Mouse (Mus musculus) MEL (cell line): ENCODE data around the gene Mpc1. TPM values are rescaled to one million over a fixed set of nuclear protein-coding genes. Genes with fewer than 3 reads are reported as not detected.
"Not testable (repeated sequence)": the region's sequence is repeated elsewhere in the genome, so short reads cannot be mapped to it uniquely, and the experiment has no call there.

ENCODE experiments used
- DNase-seq: peaks from one replicate; pipeline ENCODE4 v3.0.0; 2011; ENCODE audit warnings: low read depth, low spot score
- H3K27ac ChIP-seq: 2 replicates; pipeline ENCODE4 v1.5.1; 2012; ENCODE audit warnings: low read depth, mild to moderate bottlenecking, control low read depth, low read length, moderate library complexity; ENCODE audit not compliant: control insufficient read depth
- H3K27me3 ChIP-seq, 2 experiments: fragments of 150-350 bp in 1 of 2; sonication (generic) in 1 of 2; 2 replicates each; pipeline ENCODE4 v1.6.1; 2012; ENCODE audit warnings: low read length in 2 of 2, mild to moderate bottlenecking in 2 of 2, improper control_type of control experiment in 1 of 2, moderate library complexity in 1 of 2; ENCODE audit not compliant: insufficient read depth in 2 of 2, control insufficient read depth in 1 of 2
- H3K36me3 ChIP-seq, 2 experiments: 2 replicates each; pipeline ENCODE4 v1.6.1; 2012 to 2014; ENCODE audit warnings: low read length in 2 of 2, improper control_type of control experiment in 1 of 2, inconsistent platforms in 1 of 2, mild to moderate bottlenecking in 1 of 2; ENCODE audit not compliant: insufficient read depth in 2 of 2, control insufficient read depth in 1 of 2
- H3K4me1 ChIP-seq, 2 experiments: fragments of 150-350 bp in 1 of 2; sonication (generic) in 1 of 2; 2 replicates each; pipeline ENCODE4 v1.6.1; 2012; ENCODE audit warnings: low read length in 2 of 2, improper control_type of control experiment in 1 of 2, mild to moderate bottlenecking in 1 of 2; ENCODE audit not compliant: insufficient read depth in 2 of 2, control insufficient read depth in 1 of 2
- H3K4me3 ChIP-seq, 2 experiments: fragments of 150-350 bp in 1 of 2; sonication (generic) in 1 of 2; 2 replicates each; pipeline ENCODE4 v1.5.1; 2012; ENCODE audit warnings: low read depth in 2 of 2, low read length in 2 of 2, mild to moderate bottlenecking in 2 of 2, moderate library complexity in 2 of 2, control low read depth in 1 of 2, improper control_type of control experiment in 1 of 2; ENCODE audit not compliant: control insufficient read depth in 1 of 2, insufficient read depth in 1 of 2
- H3K79me2 ChIP-seq: 2 replicates; pipeline ENCODE4 v1.6.1; 2012; ENCODE audit warnings: mild to moderate bottlenecking, low read length, moderate library complexity; ENCODE audit not compliant: control insufficient read depth, poor library complexity, insufficient read depth
- H3K9ac ChIP-seq: 2 replicates; pipeline ENCODE4 v1.6.1; 2012; ENCODE audit warnings: low read depth, mild to moderate bottlenecking, control low read depth, low read length, moderate library complexity; ENCODE audit not compliant: control insufficient read depth, poor library complexity, severe bottlenecking
- H3K9me3 ChIP-seq: fragments of 150-350 bp; sonication (generic); replicated peaks from 2 replicates; pipeline ENCODE4 v1.6.1; 2012; ENCODE audit warnings: mild to moderate bottlenecking, low read length, improper control_type of control experiment, moderate library complexity; ENCODE audit not compliant: insufficient read depth
- CHD1 ChIP-seq: IDR thresholded peaks from 2 replicates; pipeline ENCODE4 v1.6.1; 2012; ENCODE audit warnings: low read depth, mild to moderate bottlenecking, inconsistent platforms, low read length, improper control_type of control experiment
- CHD2 ChIP-seq: IDR thresholded peaks from 2 replicates; pipeline ENCODE4 v1.6.1; 2011; ENCODE audit warnings: low read length, improper control_type of control experiment
- CTCF ChIP-seq, 3 experiments: IDR thresholded peaks in 2 of 3; conservative IDR thresholded peaks in 1 of 3; 2 replicates each; pipeline ENCODE4 v1.5.1; 2011 to 2012; ENCODE audit warnings: low read length in 3 of 3, low read depth in 2 of 3, mild to moderate bottlenecking in 2 of 3, improper control_type of control experiment in 1 of 3, inconsistent platforms in 1 of 3, mixed read lengths in 1 of 3, moderate library complexity in 1 of 3; ENCODE audit not compliant: control insufficient read depth in 1 of 3, insufficient read depth in 1 of 3, poor library complexity in 1 of 3, severe bottlenecking in 1 of 3
- EP300 ChIP-seq, 2 experiments: IDR thresholded peaks; 2 replicates each; pipeline ENCODE4 v1.6.1; 2011; ENCODE audit warnings: improper control_type of control experiment in 2 of 2, low read length in 2 of 2, low read depth in 1 of 2, mild to moderate bottlenecking in 1 of 2
- ETS1 ChIP-seq: IDR thresholded peaks from 2 replicates; pipeline ENCODE4 v1.6.1; 2012; ENCODE audit warnings: low read depth, mild to moderate bottlenecking, inconsistent platforms, low read length, improper control_type of control experiment, moderate library complexity
- GATA1 ChIP-seq: IDR thresholded peaks from 2 replicates; pipeline ENCODE4 v1.6.1; 2011; ENCODE audit warnings: low read depth, low read length, improper control_type of control experiment
- JUND ChIP-seq: IDR thresholded peaks from 2 replicates; pipeline ENCODE4 v1.6.1; 2011; ENCODE audit warnings: low read depth, mild to moderate bottlenecking, improper control_type of control experiment, low read length
- KAT2A ChIP-seq: conservative IDR thresholded peaks from 2 replicates; pipeline ENCODE4 v1.6.1; 2012; ENCODE audit warnings: low read depth, low read length, improper control_type of control experiment, inconsistent platforms
- MAX ChIP-seq: IDR thresholded peaks from 2 replicates; pipeline ENCODE4 v1.6.1; 2011; ENCODE audit warnings: low read length, improper control_type of control experiment
- MEF2A ChIP-seq: IDR thresholded peaks from 2 replicates; pipeline ENCODE4 v1.6.1; 2014; ENCODE audit warnings: low read depth, mild to moderate bottlenecking, inconsistent platforms, low read length, improper control_type of control experiment; ENCODE audit not compliant: poor library complexity, insufficient replicate concordance, severe bottlenecking; ENCODE audit errors: extremely low read depth
- MYB ChIP-seq: IDR thresholded peaks from 2 replicates; pipeline ENCODE4 v1.6.1; 2011; ENCODE audit warnings: mild to moderate bottlenecking, low read depth, low read length, improper control_type of control experiment
- MYC ChIP-seq: IDR thresholded peaks from 2 replicates; pipeline ENCODE4 v1.6.1; 2011; ENCODE audit warnings: low read depth, mild to moderate bottlenecking, low read length, improper control_type of control experiment, moderate library complexity
- POLR2A ChIP-seq, 2 experiments: IDR thresholded peaks; 2 replicates each; pipeline ENCODE4 v1.6.1; 2011 to 2012; ENCODE audit warnings: low read length in 2 of 2, mild to moderate bottlenecking in 2 of 2, control low read depth in 1 of 2, improper control_type of control experiment in 1 of 2, low read depth in 1 of 2, moderate library complexity in 1 of 2; ENCODE audit not compliant: control insufficient read depth in 1 of 2, insufficient read depth in 1 of 2, poor library complexity in 1 of 2
- POLR2AphosphoS2 ChIP-seq: IDR thresholded peaks from 2 replicates; pipeline ENCODE4 v1.6.1; 2011; ENCODE audit warnings: low read length, improper control_type of control experiment
- RAD21 ChIP-seq: IDR thresholded peaks from 2 replicates; pipeline ENCODE4 v1.6.1; 2011; ENCODE audit warnings: mild to moderate bottlenecking, low read depth, low read length, improper control_type of control experiment
- RCOR1 ChIP-seq: IDR thresholded peaks from 2 replicates; pipeline ENCODE4 v1.6.1; 2012; ENCODE audit warnings: low read depth, mild to moderate bottlenecking, inconsistent platforms, low read length, improper control_type of control experiment
- SIN3A ChIP-seq: IDR thresholded peaks from 2 replicates; pipeline ENCODE4 v1.6.1; 2012; ENCODE audit warnings: low read length, improper control_type of control experiment, inconsistent platforms
- SMC3 ChIP-seq: IDR thresholded peaks from 2 replicates; pipeline ENCODE4 v1.6.1; 2011; ENCODE audit warnings: low read depth, low read length, improper control_type of control experiment
- TBP ChIP-seq: IDR thresholded peaks from 2 replicates; pipeline ENCODE4 v1.8.0; 2011; ENCODE audit warnings: low read depth, low read length, improper control_type of control experiment
- USF1 ChIP-seq: IDR thresholded peaks from 2 replicates; pipeline ENCODE4 v1.6.1; 2014; ENCODE audit warnings: low read depth, mild to moderate bottlenecking, inconsistent platforms, low read length, improper control_type of control experiment, moderate library complexity
- USF2 ChIP-seq, 2 experiments: IDR thresholded peaks; 2 replicates each; pipeline ENCODE4 v1.6.1; 2011 to 2012; ENCODE audit warnings: improper control_type of control experiment in 2 of 2, low read length in 2 of 2, borderline replicate concordance in 1 of 2, inconsistent platforms in 1 of 2, low read depth in 1 of 2, mild to moderate bottlenecking in 1 of 2; ENCODE audit not compliant: insufficient read depth in 1 of 2
- ZC3H11A ChIP-seq: IDR thresholded peaks from 2 replicates; pipeline ENCODE4 v1.6.1; 2012; ENCODE audit warnings: low read depth, mild to moderate bottlenecking, inconsistent platforms, low read length, improper control_type of control experiment
- ZKSCAN1 ChIP-seq: IDR thresholded peaks from 2 replicates; pipeline ENCODE4 v1.6.1; 2012; ENCODE audit warnings: low read depth, mild to moderate bottlenecking, inconsistent platforms, low read length, improper control_type of control experiment, moderate library complexity
- ZNF384 ChIP-seq: IDR thresholded peaks from 2 replicates; pipeline ENCODE4 v1.6.1; 2012; ENCODE audit warnings: low read depth, mild to moderate bottlenecking, inconsistent platforms, low read length, improper control_type of control experiment
- polyA plus RNA-seq, 2 experiments: library from polyadenylated mRNA; stranded (reverse) in 1 of 2; unstranded in 1 of 2; fragments of >175 nt in 1 of 2; fragments of >200 nt in 1 of 2; gene quantifications; 2 replicates each; pipeline versions ENCODE4 v1.2.1 to v1.2.4; 2012; ENCODE audit warnings: low replicate concordance in 2 of 2, low read depth in 1 of 2; ENCODE audit not compliant: insufficient read length in 2 of 2, insufficient read depth in 1 of 2, missing spikeins in 1 of 2
- total RNA-seq: library from RNA; depleted of rRNA; stranded (reverse); fragments of 300-350 nt; gene quantifications from 2 replicates; pipeline ENCODE4 v1.2.3, GENCODE M21; 2012

The Mpc1 gene
- total and polyA plus RNA-seq, 3 experiments, result 56.2 to 89.6 TPM; not detected in 1

- Histone ChIP-seq H3K27ac (no peak overlapping the region), H3K9ac (no peak overlapping the region), H3K9me3 (no peaks in the 10 kb centered on the region), H3K4me1 (peaks cover 3 to 8% of the 10 kb centered on the region in 2 experiments), H3K36me3 (peaks cover 0 to 1% of the 10 kb centered on the region in 2 experiments; a peak in 2 of 4 replicates), H3K27me3 (no peaks in the 10 kb centered on the region), H3K79me2 (peaks cover 54% of the 10 kb centered on the region), H3K4me3 (no peak overlapping the region)
- TF ChIP-seq MYC (no peak), ZKSCAN1 (no peak), RCOR1 (no peak), ZC3H11A (no peak), SIN3A (no peak), CHD2 (no peak), KAT2A (no peak), POLR2A (IDR thresholded peaks at IDR 0.05; ENCODE audit: control insufficient read depth in 1 of 2, insufficient read depth in 1 of 2, low read depth in 1 of 2, low read length in 2 of 2, poor library complexity in 1 of 2) (no peak), ETS1 (no peak), ZNF384 (no peak), MAX (no peak), USF1 (no peak), SMC3 (no peak)
- no peak for DNase-seq
Measured at GRCm38 (mm10) chr17:8313976-8314375, 31.3 kb downstream of the Mpc1 start.

GRCm38 (mm10) chr17:8316251-8316650 lies 33.5 kb downstream of the Mpc1 start:
- peak; percentile 37 for DNase-seq
- H3K36me3 ChIP-seq, result peaks cover 0 to 1% of the 10 kb centered on the region in 2 experiments; a peak in 2 of 4 replicates

GRCm38 (mm10) chr17:8326877-8327276 lies 44.2 kb downstream of the Mpc1 start:
- H3K9me3 ChIP-seq, H3K4me1 ChIP-seq, H3K27ac ChIP-seq, H3K27me3 ChIP-seq, H3K9ac ChIP-seq, H3K79me2 ChIP-seq, DNase-seq, H3K36me3 ChIP-seq, H3K4me3 ChIP-seq: not testable (repeated sequence)

More at GRCm38 (mm10) chr17:8316251-8316650, 33.5 kb downstream of the Mpc1 start:
- Histone ChIP-seq H3K4me3 (no peak overlapping the region), H3K9ac (no peak overlapping the region), H3K79me2 (peaks cover 50% of the 10 kb centered on the region)
- TF ChIP-seq ZC3H11A (no peak), GATA1 (no peak), TBP (no peak), JUND (no peak), RAD21 (peak; percentile 13; the same call in 1 of the 2 replicates), CTCF (IDR thresholded peaks at IDR 0.05 in 2 of 3, conservative IDR thresholded peaks at IDR 0.05 in 1 of 3; ENCODE audit: control insufficient read depth in 1 of 3, insufficient read depth in 1 of 3, low read depth in 2 of 3, low read length in 3 of 3, poor library complexity in 1 of 3, severe bottlenecking in 1 of 3) (peak; percentile 28 to 43 (median 30); a peak in 3 of 6 replicates), USF2 (IDR thresholded peaks at IDR 0.05; ENCODE audit: borderline replicate concordance in 1 of 2, insufficient read depth in 1 of 2, low read depth in 1 of 2, low read length in 2 of 2) (no peak), MYB (no peak), MEF2A (no peak), CHD1 (no peak), POLR2A (IDR thresholded peaks at IDR 0.05; ENCODE audit: control insufficient read depth in 1 of 2, insufficient read depth in 1 of 2, low read depth in 1 of 2, low read length in 2 of 2, poor library complexity in 1 of 2) (no peak), POLR2AphosphoS2 (no peak), EP300 (IDR thresholded peaks at IDR 0.05; ENCODE audit: low read depth in 1 of 2, low read length in 2 of 2) (no peak)
- TF ChIP-seq, all 39 proteins: peak for 2
- Histone ChIP-seq H3K4me1 (peaks cover 3 to 8% of the 10 kb centered on the region in 2 experiments), H3K27ac (no peak overlapping the region), H3K27me3 (no peaks in the 10 kb centered on the region), H3K9me3 (no peaks in the 10 kb centered on the region)
